Mouse (Mus musculus): Measurements from ENCODE around the gene Plin4. TPM values are rescaled to one million over a fixed set of nuclear protein-coding genes. Genes with fewer than 3 reads are reported as not detected.
A peak's percentile ranks its signal among the peaks of the same experiment; 100 is the strongest.
"Not testable (repeated sequence)": the region's sequence is repeated elsewhere in the genome, so short reads cannot be mapped to it uniquely, and the experiment has no call there.

Gene Plin4
- polyA plus RNA-seq, 1 experiment from 2014 or later, result 0.23 TPM

- Histone ChIP-seq H3K27me3 (no peaks in the 10 kb centered on the region), H3K4me1 (replicated peaks) (peaks cover 17% of the 10 kb centered on the region), H3K36me3 (peaks cover 33% of the 10 kb centered on the region), H3K4me2 (peak within 1 kb of the TSS; percentile 69), H3K9ac (replicated peaks) (peak within 1 kb of the TSS; percentile 80), H3K9me3 (no peaks in the 10 kb centered on the region), H3K27ac (peak within 1 kb of the TSS; percentile 95), H3K4me3 (replicated peaks) (peak within 1 kb of the TSS; percentile 84)
- ATAC-seq (ENCODE audit: insufficient number of reproducible peaks, insufficient read depth, low FRiP score, low TSS enrichment, low read depth), result peak; percentile 18
- WGBS, result under 1% methylated on average over 35 of the region's 35 CpGs
These were observed 34.8 kb downstream of the Plin4 start, which contains the start of gene Ubxn6 for GRCm38 (mm10) chr17:56074827-56075208. Ubxn6 (minus strand) TSS chr17:56075028.

GRCm38 (mm10) chr17:56074097-56074826 is 35.3 kb downstream of the Plin4 start:
- WGBS, result 10% methylated on average over 22 of the region's 22 CpGs
- H3K9ac ChIP-seq (replicated peaks), result peak overlapping the region; percentile 80
- H3K4me2 ChIP-seq, result peak overlapping the region; percentile 69
- H3K36me3 ChIP-seq, result peaks cover 38% of the 10 kb centered on the region
- peaks cover 17% of the 10 kb centered on the region for H3K4me1 ChIP-seq (replicated peaks)
- ATAC-seq (ENCODE audit: insufficient number of reproducible peaks, insufficient read depth, low FRiP score, low TSS enrichment, low read depth), result peak; percentile 7; the same call in 1 of the 2 replicates
- H3K9me3 ChIP-seq, result no peaks in the 10 kb centered on the region
- H3K27me3 ChIP-seq, result no peaks in the 10 kb centered on the region
- peak overlapping the region; percentile 84 for H3K4me3 ChIP-seq (replicated peaks)
- peak overlapping the region; percentile 95 for H3K27ac ChIP-seq

GRCm38 (mm10) chr17:56072243-56072642 is 37.4 kb downstream of the Plin4 start:
- WGBS, result 93% methylated on average over 5 of the region's 5 CpGs
- Histone ChIP-seq H3K4me2 (no peak overlapping the region), H3K36me3 (peaks cover 58% of the 10 kb centered on the region), H3K27me3 (no peaks in the 10 kb centered on the region), H3K4me1 (replicated peaks) (peaks cover 17% of the 10 kb centered on the region), H3K4me3 (replicated peaks) (no peak overlapping the region), H3K9ac (replicated peaks) (no peak overlapping the region), H3K27ac (no peak overlapping the region), H3K9me3 (no peaks in the 10 kb centered on the region)
- no peak for ATAC-seq (ENCODE audit: insufficient number of reproducible peaks, insufficient read depth, low FRiP score, low TSS enrichment, low read depth)

GRCm38 (mm10) chr17:56071126-56071525 is 38.5 kb downstream of the Plin4 start:
- Histone ChIP-seq H3K4me3 (replicated peaks) (no peak overlapping the region), H3K27ac (no peak overlapping the region), H3K36me3 (peaks cover 70% of the 10 kb centered on the region)

GRCm38 (mm10) chr17:56069066-56069465 is 40.5 kb downstream of the Plin4 start:
- WGBS, result 95% methylated on average over 14 of the region's 14 CpGs
- Histone ChIP-seq H3K27ac (no peak overlapping the region), H3K4me3 (replicated peaks) (no peak overlapping the region), H3K36me3 (peaks cover 90% of the 10 kb centered on the region), H3K4me2 (no peak overlapping the region), H3K9ac (replicated peaks) (no peak overlapping the region), H3K9me3 (no peaks in the 10 kb centered on the region), H3K27me3 (no peaks in the 10 kb centered on the region), H3K4me1 (replicated peaks) (peaks cover 8% of the 10 kb centered on the region)
- ATAC-seq (ENCODE audit: insufficient number of reproducible peaks, insufficient read depth, low FRiP score, low TSS enrichment, low read depth), result no peak

More at GRCm38 (mm10) chr17:56071126-56071525, 38.5 kb downstream of the Plin4 start:
- no peaks in the 10 kb centered on the region for H3K27me3 ChIP-seq
- no peak overlapping the region for H3K4me2 ChIP-seq
- peaks cover 17% of the 10 kb centered on the region for H3K4me1 ChIP-seq (replicated peaks)
- no peak overlapping the region for H3K9ac ChIP-seq (replicated peaks)
- no peak for ATAC-seq (ENCODE audit: insufficient number of reproducible peaks, insufficient read depth, low FRiP score, low TSS enrichment, low read depth)
- no peaks in the 10 kb centered on the region for H3K9me3 ChIP-seq

- no peak overlapping the region for H3K4me2 ChIP-seq
- H3K9me3 ChIP-seq, result no peaks in the 10 kb centered on the region
- no peaks in the 10 kb centered on the region for H3K4me1 ChIP-seq (replicated peaks)
- H3K36me3 ChIP-seq, result peaks cover 100% of the 10 kb centered on the region
- H3K9ac ChIP-seq (replicated peaks), result no peak overlapping the region
- no peak for ATAC-seq (ENCODE audit: insufficient number of reproducible peaks, insufficient read depth, low FRiP score, low TSS enrichment, low read depth)
- H3K27ac ChIP-seq, result no peak overlapping the region
- no peaks in the 10 kb centered on the region for H3K27me3 ChIP-seq
- no peak overlapping the region for H3K4me3 ChIP-seq (replicated peaks)
These were observed 43.2 kb downstream of the Plin4 start for GRCm38 (mm10) chr17:56066451-56066850.

GRCm38 (mm10) chr17:56065715-56066114 is 43.9 kb downstream of the Plin4 start:
- 85% methylated on average over 6 of the region's 6 CpGs for WGBS
- H3K9ac ChIP-seq (replicated peaks); H3K4me3 ChIP-seq (replicated peaks); ATAC-seq (ENCODE audit: insufficient number of reproducible peaks, insufficient read depth, low FRiP score, low TSS enrichment, low read depth); H3K4me1 ChIP-seq (replicated peaks); H3K4me2 ChIP-seq; H3K27ac ChIP-seq; H3K27me3 ChIP-seq; H3K9me3 ChIP-seq: not testable (repeated sequence)
- H3K36me3 ChIP-seq, result peaks cover 100% of the 10 kb centered on the region

GRCm38 (mm10) chr17:56062081-56062480 is 47.5 kb downstream of the Plin4 start:
- Histone ChIP-seq H3K4me2 (no peak overlapping the region), H3K27ac (no peak overlapping the region), H3K4me1 (replicated peaks) (no peaks in the 10 kb centered on the region), H3K9me3 (no peaks in the 10 kb centered on the region), H3K4me3 (replicated peaks) (no peak overlapping the region), H3K36me3 (peaks cover 100% of the 10 kb centered on the region), H3K27me3 (no peaks in the 10 kb centered on the region), H3K9ac (replicated peaks) (no peak overlapping the region)
- WGBS, result 95% methylated on average over 7 of the region's 7 CpGs
- no peak for ATAC-seq (ENCODE audit: insufficient number of reproducible peaks, insufficient read depth, low FRiP score, low TSS enrichment, low read depth)

GRCm38 (mm10) chr17:56057381-56058120 is 52.1 kb downstream of the Plin4 start:
- Histone ChIP-seq H3K9ac (replicated peaks) (no peak overlapping the region), H3K4me1 (replicated peaks) (no peaks in the 10 kb centered on the region), H3K27ac (no peak overlapping the region), H3K4me2 (no peak overlapping the region), H3K4me3 (replicated peaks) (no peak overlapping the region), H3K27me3 (no peaks in the 10 kb centered on the region), H3K9me3 (no peaks in the 10 kb centered on the region), H3K36me3 (peaks cover 89% of the 10 kb centered on the region)
- ATAC-seq (ENCODE audit: insufficient number of reproducible peaks, insufficient read depth, low FRiP score, low TSS enrichment, low read depth), result no peak
- WGBS, result 88% methylated on average over 11 of the region's 11 CpGs

DNA sequence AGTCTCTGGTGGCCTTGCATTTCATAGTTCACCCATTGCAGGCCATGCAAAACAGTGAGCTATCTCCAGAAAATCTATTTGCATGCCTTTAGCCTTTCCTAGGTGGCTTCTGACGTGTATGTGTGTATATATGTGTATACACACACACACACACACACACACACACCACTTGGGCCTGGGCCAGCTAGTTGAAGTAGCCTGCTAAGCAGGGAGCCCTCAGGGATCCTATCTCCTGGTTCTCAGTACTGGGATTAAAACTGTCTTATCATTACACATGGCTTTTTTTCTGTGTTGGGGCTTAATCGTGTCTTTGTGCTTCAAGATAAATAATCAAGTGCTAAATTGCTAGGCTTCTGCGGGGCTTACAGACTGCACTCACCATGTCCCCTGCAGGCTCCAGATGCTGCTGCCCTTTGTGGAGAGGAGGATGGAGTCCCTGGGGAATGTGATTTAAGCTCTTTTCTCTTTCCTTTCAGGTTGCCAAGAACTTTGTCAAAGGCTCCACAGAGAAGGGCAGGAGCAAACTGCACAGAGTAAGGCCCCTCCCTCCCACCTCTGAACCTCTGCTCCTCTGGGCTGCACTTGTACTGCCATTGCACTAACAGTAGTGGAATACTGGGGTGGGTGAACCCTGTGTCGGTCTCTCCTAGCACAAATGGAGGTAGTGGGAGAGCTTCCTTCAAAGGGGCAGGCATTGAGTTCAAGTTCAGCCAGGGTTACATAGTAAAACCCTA is 53.5 kb downstream of the Plin4 start:
- ATAC-seq (ENCODE audit: insufficient number of reproducible peaks, insufficient read depth, low FRiP score, low TSS enrichment, low read depth), result no peak
- no peaks in the 10 kb centered on the region for H3K4me1 ChIP-seq (replicated peaks)
- H3K27me3 ChIP-seq, result no peaks in the 10 kb centered on the region
- H3K36me3 ChIP-seq, result peaks cover 89% of the 10 kb centered on the region
- no peak overlapping the region for H3K9ac ChIP-seq (replicated peaks)
- 0 out of 2 replicates have a peak overlapping the region, but pooled peaks have one; percentile 9 for H3K27ac ChIP-seq
- no peaks in the 10 kb centered on the region for H3K9me3 ChIP-seq
- H3K4me3 ChIP-seq (replicated peaks), result no peak overlapping the region
- H3K4me2 ChIP-seq, result no peak overlapping the region
- 85% methylated on average over 4 of the region's 4 CpGs for WGBS

DNA sequence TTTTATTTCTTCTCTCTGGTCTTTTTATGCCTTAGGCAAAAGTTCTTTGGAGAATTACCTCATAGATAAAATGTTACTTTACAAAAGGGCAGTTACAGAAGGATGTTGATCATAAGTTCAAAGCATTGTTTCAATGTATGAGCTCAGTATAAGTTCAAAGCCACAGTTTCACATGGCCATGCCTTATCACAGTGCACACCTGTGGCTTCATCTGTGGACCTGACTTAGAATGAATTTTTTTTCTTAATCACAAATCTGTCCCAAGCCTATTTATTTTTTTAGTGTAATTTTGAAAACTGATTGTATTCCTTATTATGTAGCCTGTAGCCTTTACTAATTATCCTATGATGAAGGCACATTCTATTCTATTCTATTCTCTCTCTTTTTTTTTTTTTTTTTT is 54.7 kb downstream of the Plin4 start:
- no peaks in the 10 kb centered on the region for H3K9me3 ChIP-seq
- no peaks in the 10 kb centered on the region for H3K27me3 ChIP-seq
- H3K9ac ChIP-seq (replicated peaks), result no peak overlapping the region
- no peaks in the 10 kb centered on the region for H3K4me1 ChIP-seq (replicated peaks)
- H3K4me3 ChIP-seq (replicated peaks), result no peak overlapping the region
- no peak overlapping the region for H3K4me2 ChIP-seq
- peaks cover 88% of the 10 kb centered on the region for H3K36me3 ChIP-seq
- H3K27ac ChIP-seq, result no peak overlapping the region
- no peak for ATAC-seq (ENCODE audit: insufficient number of reproducible peaks, insufficient read depth, low FRiP score, low TSS enrichment, low read depth)
